Mouse (Mus musculus) bone marrow, adult 2 months (tissue): ENCODE measurements around the gene Vmn1r32.

ENCODE experiments used
- CTCF ChIP-seq: fragments of 200-500 bp; IDR thresholded peaks from 2 replicates; pipeline ENCODE4 v1.5.1; 2011; ENCODE audit warnings: low read length, control low read depth; ENCODE audit not compliant: control insufficient read depth, insufficient read depth
- POLR2A ChIP-seq: fragments of 200-500 bp; IDR thresholded peaks from 2 replicates; pipeline ENCODE4 v1.6.1; 2011; ENCODE audit warnings: low read depth, mild to moderate bottlenecking, control low read depth, low read length, borderline replicate concordance; ENCODE audit not compliant: control insufficient read depth

GRCm38 (mm10) chr6:66595804-66596203 is 35.9 kb upstream of the Vmn1r32 start:
- TF ChIP-seq POLR2A (no peak), CTCF (no peak)
